Mouse (Mus musculus): ENCODE data around the gene Kbtbd4. TPM values are rescaled to one million over a fixed set of nuclear protein-coding genes. Genes with fewer than 3 reads are reported as not detected.

Kbtbd4 gene
- total and polyA plus RNA-seq, 2 experiments from 2014 or later: 59.4 to 60.3 TPM

DNA sequence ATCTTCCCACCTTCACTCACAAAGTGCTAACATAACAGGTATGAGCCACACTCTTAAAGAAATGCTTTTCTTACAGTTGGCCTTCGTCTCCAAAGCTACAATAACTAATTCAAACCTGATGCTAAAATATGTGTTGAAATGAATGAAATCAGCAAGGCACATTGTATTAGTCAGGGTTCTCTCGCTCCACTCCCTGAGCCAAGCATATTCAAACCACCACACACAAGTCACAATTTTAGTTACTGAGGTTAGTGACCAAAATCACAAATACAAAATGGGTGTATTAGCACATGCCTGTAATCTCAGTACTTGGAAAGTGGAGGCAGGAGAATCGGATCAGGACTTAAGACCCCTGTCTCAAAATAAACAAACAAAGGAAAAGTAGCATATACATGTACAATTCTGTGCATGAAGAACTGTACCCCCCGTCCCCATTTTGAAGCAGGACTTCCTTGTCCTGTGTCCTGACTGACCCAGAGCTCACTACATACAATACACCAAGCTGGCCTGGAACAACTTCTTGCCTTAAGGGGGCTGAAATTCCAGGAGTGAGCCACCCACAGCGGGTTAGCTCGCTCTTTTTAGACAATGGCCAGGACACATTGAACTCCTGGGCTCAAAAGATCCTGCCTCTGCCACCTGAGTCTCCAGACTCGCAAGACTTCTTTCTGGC lies 12.2 kb downstream of the Kbtbd4 start:
- TF ChIP-seq CTCF (IDR thresholded peaks at IDR 0.05; ENCODE audit: low read depth): no peak
- H3K27me3 ChIP-seq (ENCODE audit: insufficient read depth, low read length): no peaks in the 10 kb centered on the region
- 18% methylated on average over 7 of the region's 7 CpGs for WGBS
- peaks cover 14% of the 10 kb centered on the region; the same call in 1 of the 2 replicates for H3K36me3 ChIP-seq (ENCODE audit: insufficient read depth)
- DNase-seq (no peak), ATAC-seq (no peak)
- H3K4me1 ChIP-seq (ENCODE audit: insufficient read depth): peaks cover 14% of the 10 kb centered on the region; the same call in 1 of the 2 replicates
- peak overlapping the region; percentile 90 for H3K4me2 ChIP-seq (ENCODE audit: low read depth)
- peak overlapping the region; percentile 93 for H3K27ac ChIP-seq (ENCODE audit: low read depth, low read length)
- H3K9me3 ChIP-seq (ENCODE audit: low read length): no peaks in the 10 kb centered on the region
- peak overlapping the region; percentile 99 for H3K9ac ChIP-seq
- peak overlapping the region; percentile 59 for H3K4me3 ChIP-seq (ENCODE audit: low read depth, low read length)

GRCm38 (mm10) chr2:90917233-90917998 lies 12.9 kb downstream of the Kbtbd4 start:
- Histone ChIP-seq H3K27ac (ENCODE audit: low read depth, low read length) (peak overlapping the region; percentile 93), H3K9me3 (ENCODE audit: low read length) (no peaks in the 10 kb centered on the region), H3K9ac (peak overlapping the region; percentile 99), H3K4me3 (ENCODE audit: low read depth, low read length) (peak overlapping the region; percentile 59), H3K27me3 (ENCODE audit: insufficient read depth, low read length) (no peaks in the 10 kb centered on the region), H3K4me1 (ENCODE audit: insufficient read depth) (peaks cover 14% of the 10 kb centered on the region; the same call in 1 of the 2 replicates), H3K4me2 (ENCODE audit: low read depth) (peak overlapping the region; percentile 90), H3K36me3 (ENCODE audit: insufficient read depth) (peaks cover 10% of the 10 kb centered on the region; the same call in 1 of the 2 replicates)
- DNase-seq: peak; percentile 73
- peak; percentile 84 for ATAC-seq
- no peak for TF ChIP-seq CTCF (IDR thresholded peaks at IDR 0.05; ENCODE audit: low read depth)
- under 1% methylated on average over 73 of the region's 73 CpGs for WGBS

- DNase-seq: no peak
- H3K27ac ChIP-seq (ENCODE audit: low read depth, low read length): peak overlapping the region; percentile 93
- WGBS: 12% methylated on average over 16 of the region's 16 CpGs
Observed at GRCm38 (mm10) chr2:90917999-90918698, 13.6 kb downstream of the Kbtbd4 start.

GRCm38 (mm10) chr2:90921178-90921577 lies 16.6 kb downstream of the Kbtbd4 start:
- WGBS: 95% methylated on average over 1 of the region's 1 CpGs
- Histone ChIP-seq H3K4me1 (ENCODE audit: insufficient read depth) (peaks cover 11% of the 10 kb centered on the region; the same call in 1 of the 2 replicates), H3K27me3 (ENCODE audit: insufficient read depth, low read length) (no peaks in the 10 kb centered on the region), H3K9me3 (ENCODE audit: low read length) (no peaks in the 10 kb centered on the region), H3K4me3 (ENCODE audit: low read depth, low read length) (no peak overlapping the region), H3K9ac (no peak overlapping the region), H3K27ac (ENCODE audit: low read depth, low read length) (no peak overlapping the region), H3K36me3 (ENCODE audit: insufficient read depth) (no peaks in the 10 kb centered on the region), H3K4me2 (ENCODE audit: low read depth) (no peak overlapping the region)
- TF ChIP-seq CTCF (IDR thresholded peaks at IDR 0.05; ENCODE audit: low read depth): no peak
- DNase-seq (no peak), ATAC-seq (no peak)

More at GRCm38 (mm10) chr2:90917999-90918698, 13.6 kb downstream of the Kbtbd4 start:
- H3K27me3 ChIP-seq (ENCODE audit: insufficient read depth, low read length): no peaks in the 10 kb centered on the region
- peak overlapping the region; percentile 90 for H3K4me2 ChIP-seq (ENCODE audit: low read depth)
- peak; percentile 61 for ATAC-seq
- H3K4me3 ChIP-seq (ENCODE audit: low read depth, low read length): peak overlapping the region; percentile 59
- no peaks in the 10 kb centered on the region for H3K9me3 ChIP-seq (ENCODE audit: low read length)
- no peak for TF ChIP-seq CTCF (IDR thresholded peaks at IDR 0.05; ENCODE audit: low read depth)
- H3K4me1 ChIP-seq (ENCODE audit: insufficient read depth): peaks cover 14% of the 10 kb centered on the region; the same call in 1 of the 2 replicates
- H3K36me3 ChIP-seq (ENCODE audit: insufficient read depth): peaks cover 6% of the 10 kb centered on the region; the same call in 1 of the 2 replicates
- H3K9ac ChIP-seq: peak overlapping the region; percentile 99

DNA sequence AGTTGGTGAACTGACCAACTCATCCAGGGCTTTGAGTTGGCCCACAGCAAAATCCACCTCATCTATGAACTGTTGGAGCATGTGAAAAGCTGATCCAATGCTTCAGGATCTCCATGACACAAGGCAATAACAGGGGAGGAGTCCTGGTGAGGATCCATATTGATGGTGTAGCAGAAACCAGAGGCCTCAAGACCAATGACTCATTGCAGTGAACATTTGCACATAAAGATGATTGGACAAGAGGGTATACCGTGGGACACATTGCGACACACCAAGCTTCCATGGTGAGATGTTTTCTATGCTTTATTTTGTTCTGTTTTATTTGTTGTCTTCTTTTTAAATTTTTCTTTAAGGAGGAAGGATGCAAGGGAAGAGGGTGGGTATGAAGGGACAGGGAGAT lies 18.1 kb downstream of the Kbtbd4 start:
- ATAC-seq: no peak
- peaks cover 5% of the 10 kb centered on the region; the same call in 1 of the 2 replicates for H3K4me1 ChIP-seq (ENCODE audit: insufficient read depth)
- H3K27ac ChIP-seq (ENCODE audit: low read depth, low read length): no peak overlapping the region
- no peaks in the 10 kb centered on the region for H3K36me3 ChIP-seq (ENCODE audit: insufficient read depth)
- no peak for TF ChIP-seq CTCF (IDR thresholded peaks at IDR 0.05; ENCODE audit: low read depth)
- H3K4me3 ChIP-seq (ENCODE audit: low read depth, low read length): no peak overlapping the region
- H3K27me3 ChIP-seq (ENCODE audit: insufficient read depth, low read length): no peaks in the 10 kb centered on the region
- no peak overlapping the region for H3K9ac ChIP-seq
- H3K9me3 ChIP-seq (ENCODE audit: low read length): no peaks in the 10 kb centered on the region
- WGBS: 96% methylated on average over 2 of the region's 2 CpGs
- H3K4me2 ChIP-seq (ENCODE audit: low read depth): no peak overlapping the region
- no peak for DNase-seq

DNA sequence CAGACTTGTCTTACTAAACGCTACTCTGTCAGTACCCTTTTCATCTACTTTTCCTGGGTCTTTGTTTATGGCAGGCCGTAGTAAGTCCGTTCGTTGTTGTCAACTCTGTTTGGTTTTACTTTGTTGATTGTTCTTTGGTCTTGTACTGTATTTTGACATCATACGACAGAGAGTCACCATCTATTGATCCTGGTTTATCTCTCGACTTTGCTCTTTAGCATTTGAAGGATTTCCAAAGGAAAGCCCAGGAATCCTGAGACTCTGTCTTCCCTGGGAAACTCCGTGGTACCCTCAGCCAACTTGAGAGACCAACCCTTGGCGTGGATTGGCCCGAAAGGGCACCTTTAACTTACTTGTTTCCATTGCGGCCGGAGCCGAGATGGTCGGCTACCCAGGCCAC lies 24.0 kb downstream of the Kbtbd4 start:
- Histone ChIP-seq H3K9ac (no peak overlapping the region), H3K27me3 (ENCODE audit: insufficient read depth, low read length) (no peaks in the 10 kb centered on the region), H3K4me1 (ENCODE audit: insufficient read depth) (no peaks in the 10 kb centered on the region), H3K9me3 (ENCODE audit: low read length) (no peaks in the 10 kb centered on the region), H3K4me3 (ENCODE audit: low read depth, low read length) (no peak overlapping the region), H3K4me2 (ENCODE audit: low read depth) (no peak overlapping the region), H3K36me3 (ENCODE audit: insufficient read depth) (no peaks in the 10 kb centered on the region), H3K27ac (ENCODE audit: low read depth, low read length) (no peak overlapping the region)
- ATAC-seq (no peak), DNase-seq (no peak)
- TF ChIP-seq CTCF (IDR thresholded peaks at IDR 0.05; ENCODE audit: low read depth): no peak
- WGBS: 86% methylated on average over 13 of the region's 13 CpGs

Data from forebrain, postnatal 0 days (tissue).